Mouse (Mus musculus) monocyte, adult 5-6 weeks (primary cell): ENCODE data around the gene Tenm3. TPM values are rescaled to one million over a fixed set of nuclear protein-coding genes. Genes with fewer than 3 reads are reported as not detected.

Experiments
- ATAC-seq: fragments of 153-309, 156-312 bp; replicated peaks from 2 replicates; pipeline ENCODE4 v1.8.0; 2017; ENCODE audit warnings: mild to moderate bottlenecking; ENCODE audit not compliant: low TSS enrichment, insufficient number of reproducible peaks, severe bottlenecking, poor library complexity, low FRiP score
- total RNA-seq: library from RNA; stranded (forward); fragments of 200-1000, 200-491, 200-594 nt; gene quantifications from 3 replicates; pipeline ENCODE4 v1.2.3, GENCODE M21; 2017

Tenm3 gene
- total RNA-seq, 1 experiment from 2014 or later: not detected

- no peak for ATAC-seq
Measured at GRCm38 (mm10) chr8:48755492-48755891, 88.3 kb downstream of the Tenm3 start.

GRCm38 (mm10) chr8:48754959-48755358, 88.8 kb downstream of the Tenm3 start:
- no peak for ATAC-seq

- ATAC-seq: no peak
Measured at GRCm38 (mm10) chr8:48751965-48752364, 91.8 kb downstream of the Tenm3 start.

DNA sequence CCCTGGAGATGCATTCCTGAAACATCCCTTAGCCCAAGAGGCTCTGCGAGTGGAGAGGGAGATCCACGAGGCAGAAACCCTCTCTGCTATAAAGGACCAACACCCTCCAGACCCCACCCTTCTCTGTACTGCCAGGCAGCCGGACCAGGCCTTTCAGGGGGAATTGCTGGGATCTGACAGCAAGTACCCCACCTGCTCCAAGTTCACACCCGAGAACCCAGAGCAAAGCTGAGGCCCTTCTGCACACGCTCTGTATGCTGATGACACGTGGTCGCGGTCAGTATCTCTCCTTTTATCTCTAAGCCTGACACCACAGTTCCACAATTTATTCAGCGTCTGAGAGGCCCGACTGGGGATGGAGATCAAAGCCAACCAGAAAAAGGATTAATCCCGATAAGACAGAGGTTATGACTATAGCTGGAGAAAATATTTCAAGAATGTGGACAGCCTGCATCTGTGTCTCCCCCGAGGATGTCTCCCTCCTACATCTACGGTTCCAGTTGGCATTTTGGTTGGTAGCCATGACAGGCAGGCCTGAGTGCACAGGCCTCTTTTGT, 95.2 kb downstream of the Tenm3 start:
- no peak for ATAC-seq

GRCm38 (mm10) chr8:48743912-48744311, 99.8 kb downstream of the Tenm3 start:
- no peak for ATAC-seq

GRCm38 (mm10) chr8:48742741-48743140, 101.0 kb downstream of the Tenm3 start:
- ATAC-seq: no peak

- no peak for ATAC-seq
Measured at GRCm38 (mm10) chr8:48740951-48741350, 102.8 kb downstream of the Tenm3 start.

GRCm38 (mm10) chr8:48740147-48740881, 103.4 kb downstream of the Tenm3 start:
- no peak for ATAC-seq

DNA sequence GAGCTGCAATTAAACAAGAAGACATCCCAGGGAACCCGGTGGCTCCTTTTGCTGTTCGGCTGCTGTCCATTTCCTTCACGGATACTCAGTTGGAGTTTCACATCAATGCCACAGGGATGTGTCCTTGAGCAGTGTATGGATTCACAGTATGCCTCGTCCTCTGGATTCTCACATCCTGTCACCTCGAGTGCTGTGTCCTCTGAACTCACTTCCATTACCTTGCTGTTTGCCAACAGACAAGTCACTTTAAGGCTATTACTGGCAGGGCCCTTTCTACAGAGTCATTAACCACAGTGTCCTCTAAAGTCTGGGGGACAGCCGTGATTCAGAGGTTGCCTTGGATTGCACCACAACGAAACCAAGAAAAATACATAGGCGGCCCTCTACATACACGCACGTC, 110.0 kb downstream of the Tenm3 start:
- no peak for ATAC-seq

GRCm38 (mm10) chr8:48733057-48733456, 110.7 kb downstream of the Tenm3 start:
- no peak for ATAC-seq

DNA sequence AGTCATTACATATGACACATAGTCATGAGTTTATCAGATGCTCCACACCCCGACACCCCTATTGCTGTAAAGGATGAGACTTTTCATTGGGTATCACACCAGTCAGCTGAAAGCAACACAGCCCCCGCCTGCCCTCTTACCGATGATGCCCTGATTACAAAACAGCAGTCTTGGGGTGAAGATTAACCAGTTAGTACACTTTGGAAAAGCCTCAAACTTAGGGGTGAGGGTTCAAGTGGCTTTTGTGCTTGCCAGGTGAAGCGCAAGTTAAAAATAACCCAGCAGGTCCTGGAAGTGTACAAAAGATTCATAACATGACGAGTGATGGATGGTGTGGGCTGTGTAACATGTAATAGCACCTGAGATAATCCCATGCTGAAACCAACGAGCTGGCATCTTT, 113.0 kb downstream of the Tenm3 start:
- no peak for ATAC-seq

- ATAC-seq: no peak
Measured at GRCm38 (mm10) chr8:48728833-48729690, 114.7 kb downstream of the Tenm3 start.

DNA sequence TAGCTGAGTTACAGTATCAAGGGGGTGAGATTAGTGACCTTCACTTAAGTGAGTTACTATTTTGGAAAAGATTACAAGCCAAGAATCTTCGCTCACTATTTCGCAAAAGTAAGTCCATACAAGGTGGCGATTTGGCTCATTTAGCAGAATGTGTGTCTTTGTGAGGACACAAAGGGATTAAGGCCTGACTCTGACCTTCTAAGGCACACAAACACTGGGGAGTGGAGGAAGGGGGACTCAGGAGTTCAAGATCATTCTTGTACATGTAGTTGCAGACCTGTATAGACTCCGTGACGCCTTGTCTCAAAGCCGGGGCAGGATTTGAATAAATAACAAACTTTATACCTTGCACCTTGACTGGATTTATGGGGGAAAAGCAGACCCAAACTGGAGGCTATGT, 115.7 kb downstream of the Tenm3 start:
- ATAC-seq: no peak

- no peak for ATAC-seq
Measured at GRCm38 (mm10) chr8:48722744-48723143, 121.0 kb downstream of the Tenm3 start.

- ATAC-seq: no peak
Measured at GRCm38 (mm10) chr8:48722318-48722717, 121.4 kb downstream of the Tenm3 start.

DNA sequence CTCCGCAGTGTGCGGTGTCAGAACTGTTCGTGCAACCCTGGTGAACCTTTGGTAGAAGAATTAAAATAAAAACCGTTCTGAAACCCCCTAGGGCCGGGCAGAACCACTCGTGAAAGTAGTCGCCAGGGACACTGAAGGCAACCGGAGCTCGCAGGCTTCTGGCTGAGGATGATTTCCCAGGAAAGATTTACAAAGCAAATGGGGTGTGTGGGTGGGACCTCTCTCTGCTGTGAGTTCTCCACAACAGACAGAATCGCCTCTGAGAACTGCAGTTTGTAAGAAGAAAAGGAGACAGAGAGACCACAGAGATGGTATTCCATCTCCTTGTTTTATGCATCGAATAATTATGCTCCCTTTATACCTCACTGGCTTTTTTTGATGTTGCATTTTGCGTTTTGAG, 122.4 kb downstream of the Tenm3 start:
- no peak for ATAC-seq

DNA sequence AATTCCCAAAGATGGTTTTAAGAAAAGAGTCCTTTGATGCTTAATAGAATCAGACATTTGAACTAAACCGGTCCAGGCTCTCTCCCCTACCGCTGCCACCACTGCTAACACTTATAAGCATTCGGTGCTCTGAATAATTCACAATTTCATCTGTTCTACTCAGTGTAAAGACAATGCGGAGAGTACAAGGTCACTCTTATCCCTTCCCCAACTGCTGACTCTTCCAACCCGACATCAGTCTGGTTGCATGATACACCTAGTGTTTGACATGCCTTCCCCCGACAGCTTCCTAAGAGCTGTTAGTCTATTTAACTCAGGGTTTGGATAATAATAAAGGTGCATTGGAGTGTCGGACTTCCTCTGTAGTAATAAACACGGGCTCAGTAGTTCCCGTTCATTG, 128.1 kb downstream of the Tenm3 start:
- ATAC-seq: no peak

DNA sequence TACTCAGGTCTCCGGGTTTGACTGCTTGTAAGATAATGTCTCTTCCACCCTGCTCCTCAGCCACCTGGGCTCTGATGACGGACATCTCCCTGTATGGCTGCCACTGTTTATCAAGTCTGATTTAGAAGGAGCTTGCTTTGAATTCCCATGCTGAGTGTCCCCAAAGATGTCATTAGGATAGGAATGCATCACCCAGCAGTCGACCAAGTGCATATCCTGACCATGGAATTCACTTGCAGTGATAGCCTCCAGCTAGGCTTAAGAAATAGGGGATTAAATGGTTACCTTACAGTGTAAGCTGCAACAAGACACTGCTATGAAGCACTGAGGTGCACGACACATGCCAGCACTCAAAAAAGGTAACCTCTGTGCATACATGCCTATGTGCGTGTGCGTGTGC, 137.1 kb downstream of the Tenm3 start:
- ATAC-seq: no peak

GRCm38 (mm10) chr8:48704885-48705515, 138.8 kb downstream of the Tenm3 start:
- ATAC-seq: no peak
